Mouse (Mus musculus): Measurements from ENCODE around the gene Ifitm10.
"Not testable (repeated sequence)": the region's sequence is repeated elsewhere in the genome, so short reads cannot be mapped to it uniquely, and the experiment has no call there.

Ifitm10 gene

DNA sequence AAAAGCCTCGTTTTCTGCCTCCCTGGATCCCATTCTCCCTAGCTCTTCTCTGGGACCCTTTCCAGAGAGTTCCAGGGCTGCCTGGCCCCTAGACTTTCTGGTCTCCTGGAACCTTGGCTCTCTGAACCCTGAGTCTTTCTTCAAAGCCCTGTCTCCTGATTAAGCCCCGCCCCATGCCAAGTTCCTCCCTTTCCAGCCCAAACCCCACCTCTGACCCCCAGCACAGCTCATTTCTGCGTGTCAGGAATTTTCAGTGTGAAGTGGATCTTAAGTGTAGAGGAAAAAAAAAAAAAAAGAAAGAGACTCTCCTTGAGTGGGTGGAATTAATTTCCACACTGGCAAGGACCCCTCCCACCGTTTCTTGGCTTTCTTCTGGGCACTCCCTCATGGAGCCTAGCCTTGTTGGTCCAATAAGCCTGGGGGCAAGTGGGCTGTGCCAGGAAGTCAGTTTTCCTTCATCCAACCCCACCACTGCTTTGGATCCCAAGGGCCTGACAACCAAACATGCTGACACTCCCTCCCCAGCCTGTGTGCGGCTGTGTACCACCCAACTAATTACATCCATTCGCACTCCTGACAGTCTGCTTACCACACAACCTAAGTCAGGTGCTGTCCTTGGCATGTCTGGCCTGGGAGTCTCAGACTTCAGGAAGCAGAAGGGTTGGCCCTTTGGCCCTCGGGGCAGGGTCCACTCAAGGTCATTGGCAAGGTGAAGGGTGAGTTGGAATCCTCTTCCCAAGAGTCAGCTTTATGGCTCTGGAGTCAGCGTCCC lies at the start of gene Ifitm10:
Gene Ifitm10, minus strand, starts transcription at position 113 of the 772 bp plus-strand sequence.
- no peak for DNase-seq

DNA sequence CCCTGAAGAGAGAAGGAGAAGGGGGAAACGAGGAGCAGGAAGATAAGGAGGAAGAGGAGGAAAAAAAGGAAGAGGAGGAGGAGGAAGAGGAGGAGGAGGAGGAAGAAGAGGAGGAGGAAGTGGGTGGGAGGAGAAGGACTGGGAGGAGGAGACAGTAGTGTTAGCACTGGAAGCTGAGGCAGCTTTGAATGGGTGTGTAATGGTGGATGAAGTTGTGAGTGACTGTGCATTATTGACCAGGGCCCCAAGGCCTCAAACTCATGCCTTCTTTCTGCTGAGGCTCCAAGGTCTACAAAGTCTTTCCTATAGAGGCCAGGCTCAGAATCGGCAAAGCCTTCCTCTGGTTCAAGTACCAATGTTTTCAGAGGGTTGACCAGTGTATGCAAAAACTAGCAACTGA lies 48.3 kb upstream of the Ifitm10 start:
- no peak for DNase-seq

GRCm38 (mm10) chr7:142419887-142420286 lies 46.3 kb upstream of the Ifitm10 start:
- no peak for DNase-seq

DNA sequence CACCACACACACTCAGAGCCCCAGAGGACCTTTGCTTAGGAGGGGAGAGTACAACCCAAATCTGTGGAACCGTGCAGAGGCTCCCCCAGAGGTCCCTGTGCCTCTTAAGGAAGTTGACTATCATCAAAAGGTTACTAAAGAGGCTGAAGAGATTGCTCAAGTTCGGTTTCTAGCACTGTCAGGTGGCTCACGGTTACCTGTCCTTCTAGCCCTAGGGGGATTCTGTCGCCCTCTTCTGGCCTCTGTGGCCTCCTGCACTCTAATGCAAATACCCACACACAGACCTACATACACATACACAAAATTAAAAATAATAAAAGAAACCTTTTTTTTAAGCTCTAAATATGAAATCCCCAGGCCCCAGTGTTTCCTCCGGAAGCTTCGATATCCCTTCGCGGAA lies 45.1 kb upstream of the Ifitm10 start:
- no peak for DNase-seq

DNA sequence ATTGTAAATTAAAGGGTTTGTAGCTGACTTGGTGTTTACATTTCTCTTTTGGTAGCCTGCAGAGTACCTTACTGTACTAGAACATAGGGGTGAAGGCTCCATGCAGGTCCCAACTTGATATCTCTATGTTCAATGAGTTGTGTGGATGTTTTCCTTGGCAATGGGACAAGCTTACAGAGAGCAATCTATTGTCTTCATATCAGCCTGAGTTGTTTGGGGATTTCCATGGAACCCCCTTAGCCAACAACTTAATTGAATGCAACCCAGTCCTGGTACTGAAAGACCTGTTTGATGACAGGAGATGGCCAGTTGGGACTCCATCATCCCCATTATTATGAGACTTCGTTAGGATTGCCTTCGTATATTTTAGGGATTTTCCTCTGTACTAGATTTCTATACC lies 44.5 kb upstream of the Ifitm10 start:
- DNase-seq: no peak

GRCm38 (mm10) chr7:142416225-142416624 lies 42.7 kb upstream of the Ifitm10 start:
- no peak for DNase-seq

- DNase-seq: no peak
These were observed 41.8 kb upstream of the Ifitm10 start for GRCm38 (mm10) chr7:142415314-142415713.

DNA sequence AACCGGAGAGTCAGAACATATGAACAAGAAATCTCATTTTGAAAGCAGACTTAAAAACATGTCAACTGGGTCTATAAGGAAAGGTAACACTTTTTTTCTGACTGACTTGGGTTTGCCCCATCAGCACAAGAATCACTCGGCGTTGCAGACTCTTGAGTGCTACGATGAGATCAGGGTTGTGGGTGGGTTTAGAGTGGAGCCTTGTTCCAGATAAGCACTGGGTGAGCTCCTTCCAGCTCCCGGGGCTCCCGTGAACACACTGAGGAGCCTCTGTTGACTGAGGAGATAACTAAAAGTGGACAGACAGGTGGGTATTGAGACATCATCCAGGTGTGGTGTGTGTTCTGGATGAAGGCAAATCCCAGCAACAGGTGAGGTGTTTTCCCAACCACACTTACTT lies 39.7 kb upstream of the Ifitm10 start:
- no peak for DNase-seq

- no peak for DNase-seq
These were observed 36.0 kb upstream of the Ifitm10 start for GRCm38 (mm10) chr7:142409603-142410002.

DNA sequence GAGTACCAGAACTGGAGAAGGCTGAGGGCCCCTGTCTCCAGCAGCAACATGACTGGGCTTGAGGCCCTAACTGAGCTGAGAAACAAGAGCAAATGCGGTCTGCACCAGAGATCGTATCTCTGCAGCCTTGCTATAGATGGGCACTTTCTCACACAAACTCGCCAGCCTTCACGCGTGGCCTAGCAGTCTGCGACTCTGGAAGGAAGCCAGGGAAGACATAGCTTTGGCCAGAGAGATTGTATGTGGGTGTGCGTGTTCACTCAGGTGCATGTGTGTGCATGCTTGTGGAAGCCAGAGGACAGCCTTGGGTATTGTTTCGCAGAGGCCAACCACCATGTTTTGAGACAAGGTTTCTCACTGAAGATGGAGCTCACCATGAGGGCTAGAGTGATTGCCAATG lies 35.1 kb upstream of the Ifitm10 start:
- no peak for DNase-seq

- no peak for DNase-seq
These were observed 34.4 kb upstream of the Ifitm10 start for GRCm38 (mm10) chr7:142407935-142408334.

GRCm38 (mm10) chr7:142405134-142405533 lies 31.6 kb upstream of the Ifitm10 start:
- DNase-seq: not testable (repeated sequence)

DNA sequence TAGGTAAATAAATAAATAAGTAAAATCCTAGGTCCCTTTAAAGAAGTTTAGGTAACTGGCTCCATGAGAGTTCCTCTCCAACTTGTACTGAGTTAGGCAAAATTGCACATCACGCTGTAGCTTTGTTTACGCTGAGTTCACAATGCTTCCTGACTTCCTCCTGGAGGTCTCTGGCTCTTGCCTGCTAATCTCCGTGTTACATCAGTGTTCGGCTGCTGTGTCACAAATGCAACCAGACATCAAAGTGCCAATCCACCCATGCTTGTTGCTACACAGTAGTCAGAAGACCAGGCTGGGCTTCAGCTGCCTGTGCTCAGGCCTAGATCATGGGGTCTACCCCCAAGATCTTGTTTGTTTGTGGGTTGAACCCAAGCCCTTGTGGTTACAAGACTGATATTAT lies 30.0 kb upstream of the Ifitm10 start:
- no peak for DNase-seq

DNA sequence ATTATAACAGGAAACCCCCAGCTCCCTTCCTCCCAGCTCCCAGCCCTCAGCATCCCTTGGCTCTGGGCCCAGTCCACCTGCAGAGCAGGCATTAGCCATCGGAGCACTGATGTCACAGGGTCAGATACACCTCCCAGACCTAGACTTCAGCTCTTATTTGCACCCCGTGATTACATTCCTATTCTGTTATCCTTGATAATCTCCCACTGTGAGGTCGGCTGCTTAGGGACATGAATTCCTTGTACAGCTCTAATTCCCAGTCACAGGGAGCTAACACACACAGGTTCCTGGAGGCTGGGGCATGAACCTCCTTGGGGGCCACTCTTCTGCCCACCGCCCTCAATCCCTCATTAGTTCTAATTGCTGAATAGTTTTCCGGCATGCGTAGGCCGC lies 27.2 kb upstream of the Ifitm10 start:
- DNase-seq: no peak

DNA sequence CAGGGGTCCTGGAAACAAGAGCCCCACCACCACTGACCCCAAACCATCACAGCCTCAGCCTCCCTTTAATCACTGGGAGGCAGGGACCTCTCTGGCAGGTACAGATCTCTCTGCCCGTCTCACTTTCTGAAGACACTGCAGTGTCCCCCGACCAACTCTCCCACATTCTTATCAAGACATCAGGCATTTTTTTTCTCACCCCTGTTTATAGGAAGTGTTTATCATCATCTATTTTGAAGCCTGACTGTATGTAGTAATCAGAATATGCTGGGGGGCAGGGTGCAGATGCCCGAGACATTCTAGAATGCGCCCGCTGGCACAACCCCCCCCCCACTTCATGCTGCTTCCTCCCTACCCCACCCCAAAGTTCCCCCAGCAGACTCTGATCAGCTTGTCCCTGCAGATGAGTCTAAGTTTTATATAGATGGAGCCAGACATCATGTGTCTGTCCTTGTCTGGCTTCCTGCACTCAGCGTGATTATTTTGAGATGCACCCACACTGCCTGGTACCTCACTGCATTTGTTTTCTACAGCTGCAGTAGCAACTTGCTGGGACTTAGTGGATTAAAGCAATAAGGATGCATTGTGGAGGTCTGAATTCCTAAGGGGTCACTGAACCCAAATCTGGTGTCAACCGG lies 26.7 kb upstream of the Ifitm10 start:
- no peak for DNase-seq

GRCm38 (mm10) chr7:142399250-142399649 lies 25.7 kb upstream of the Ifitm10 start:
- no peak for DNase-seq

- DNase-seq: no peak
These were observed 24.5 kb upstream of the Ifitm10 start for GRCm38 (mm10) chr7:142398052-142398451.

GRCm38 (mm10) chr7:142396611-142397010 lies 23.1 kb upstream of the Ifitm10 start:
- DNase-seq: no peak

DNA sequence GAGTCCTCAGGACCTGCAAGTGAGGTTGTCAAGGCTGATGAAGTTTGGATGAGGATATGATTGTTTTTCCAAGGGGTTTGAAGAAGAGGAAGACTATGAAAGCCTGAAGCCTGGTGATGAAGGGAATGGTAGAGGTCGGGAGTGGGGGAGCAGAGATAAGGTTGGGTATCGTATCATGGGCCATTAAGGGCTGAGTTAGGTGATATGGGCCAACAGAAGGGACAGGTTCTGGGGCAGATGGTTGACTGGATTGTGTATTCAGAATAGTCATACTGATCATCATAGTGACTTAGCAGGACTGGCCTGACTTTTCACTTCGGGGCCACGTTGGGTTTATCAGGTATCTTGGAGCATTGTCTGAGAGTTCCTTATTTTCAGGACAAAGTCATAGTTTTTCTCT lies 21.9 kb upstream of the Ifitm10 start:
- DNase-seq: no peak

- DNase-seq: no peak
These were observed 21.0 kb upstream of the Ifitm10 start for GRCm38 (mm10) chr7:142394261-142395190.

DNA sequence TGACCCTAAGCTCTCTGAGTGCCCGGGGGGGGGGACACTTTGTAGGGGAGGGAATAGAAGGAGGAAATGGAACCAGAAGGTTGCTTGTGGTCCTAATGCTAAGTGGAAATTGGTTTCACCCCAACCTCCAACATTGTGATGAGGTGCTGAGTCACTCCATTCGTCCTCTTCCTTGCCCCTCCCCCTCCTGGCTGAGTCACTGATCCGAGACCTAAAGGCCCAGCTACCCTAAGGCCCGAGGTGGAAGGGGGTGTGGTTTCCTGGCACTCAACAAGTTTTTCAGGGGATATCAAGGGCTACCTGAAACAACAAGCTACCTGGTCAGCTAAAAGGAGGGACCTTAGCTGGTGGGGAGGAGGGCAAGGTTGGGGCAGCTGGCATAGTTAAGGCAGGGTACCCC lies 19.6 kb upstream of the Ifitm10 start:
- DNase-seq: no peak

GRCm38 (mm10) chr7:142391609-142392008 lies 18.1 kb upstream of the Ifitm10 start:
- DNase-seq: no peak

DNA sequence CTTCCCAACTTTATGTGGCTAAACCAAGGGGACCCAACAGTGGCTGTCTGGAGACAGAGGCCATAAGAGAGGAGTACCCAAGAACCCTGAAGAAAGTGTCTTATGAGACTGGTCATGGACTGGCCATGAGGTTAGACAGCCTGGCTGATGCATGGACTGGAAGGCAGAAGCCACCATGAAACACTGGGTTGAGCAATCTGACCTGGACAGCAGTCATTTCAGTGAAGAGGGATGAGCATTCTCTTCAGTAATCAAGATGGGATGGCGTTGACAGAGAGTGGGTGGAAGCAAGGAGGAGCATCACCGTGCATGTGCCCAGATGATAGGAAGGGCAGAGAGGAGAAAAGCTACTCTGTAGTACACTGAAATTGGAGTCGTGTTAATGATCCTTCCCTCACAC lies 17.6 kb upstream of the Ifitm10 start:
- DNase-seq: no peak

Measured in cerebellum, postnatal 36 days (tissue).